Mouse (Mus musculus) granulocyte monocyte progenitor cell, adult 5-6 weeks (primary cell): ENCODE measurements at regions not wholly inside any gene's neighbourhood (a gene's known extent, or its start where the extent isn't known, plus 50 kb on each side); places are given as distances from the start of the nearest gene placed in this dataset.

Source experiments
- ATAC-seq: replicated peaks from 2 replicates; pipeline ENCODE4 v1.8.0; 2016; ENCODE audit warnings: mild to moderate bottlenecking, moderate TSS enrichment, inconsistent platforms; ENCODE audit not compliant: poor library complexity, severe bottlenecking

GRCm38 (mm10) chr3:41241856-41242552 is 159.2 kb upstream of the Pgrmc2 start:
- ATAC-seq = no peak

GRCm38 (mm10) chr3:41239801-41240200 is 157.0 kb upstream of the Pgrmc2 start:
- ATAC-seq = no peak

DNA sequence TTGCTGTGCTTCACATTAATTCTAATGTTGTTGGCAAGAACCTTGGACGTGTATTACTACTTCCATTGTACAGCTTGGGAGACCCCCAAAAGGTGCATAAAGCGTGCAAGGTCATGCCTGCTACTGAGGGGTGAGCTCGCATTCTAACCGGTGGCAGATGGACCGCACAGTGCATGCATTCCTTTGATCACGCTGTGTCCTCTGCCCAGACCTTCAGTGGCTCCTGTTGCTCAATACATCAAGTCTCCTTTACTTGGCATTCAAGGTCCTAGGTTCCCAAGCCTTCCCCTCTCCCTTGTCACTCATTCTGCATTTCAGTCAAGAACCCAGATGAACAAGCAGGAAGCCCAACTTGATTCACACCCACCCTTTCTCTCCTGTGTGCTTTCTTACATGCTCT is 156.4 kb upstream of the Pgrmc2 start:
- ATAC-seq = no peak

- no peak for ATAC-seq
Measured at GRCm38 (mm10) chr3:41238046-41238445, 155.2 kb upstream of the Pgrmc2 start.

DNA sequence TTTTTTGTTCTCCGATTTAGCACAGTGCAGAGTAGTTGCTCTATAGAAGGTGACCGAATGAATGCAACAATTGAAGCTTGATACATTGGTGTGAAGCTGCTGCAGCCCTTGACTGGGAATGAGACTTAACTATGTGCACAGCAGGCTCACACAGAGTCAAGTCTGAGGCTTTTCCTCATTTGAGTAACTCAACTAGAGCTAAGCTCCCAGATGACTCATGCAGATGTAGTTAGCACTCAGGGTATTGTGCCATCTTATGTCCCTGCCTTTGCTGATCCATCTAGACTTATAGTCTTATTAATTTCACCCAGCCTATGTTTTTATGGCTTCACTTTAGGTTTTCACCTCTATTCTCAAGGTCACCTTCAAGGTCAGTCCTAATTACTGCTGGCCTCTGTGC is 152.8 kb upstream of the Pgrmc2 start:
- peak; percentile 54 for ATAC-seq

GRCm38 (mm10) chr3:41234994-41235393 is 152.1 kb upstream of the Pgrmc2 start:
- ATAC-seq = peak; percentile 69

DNA sequence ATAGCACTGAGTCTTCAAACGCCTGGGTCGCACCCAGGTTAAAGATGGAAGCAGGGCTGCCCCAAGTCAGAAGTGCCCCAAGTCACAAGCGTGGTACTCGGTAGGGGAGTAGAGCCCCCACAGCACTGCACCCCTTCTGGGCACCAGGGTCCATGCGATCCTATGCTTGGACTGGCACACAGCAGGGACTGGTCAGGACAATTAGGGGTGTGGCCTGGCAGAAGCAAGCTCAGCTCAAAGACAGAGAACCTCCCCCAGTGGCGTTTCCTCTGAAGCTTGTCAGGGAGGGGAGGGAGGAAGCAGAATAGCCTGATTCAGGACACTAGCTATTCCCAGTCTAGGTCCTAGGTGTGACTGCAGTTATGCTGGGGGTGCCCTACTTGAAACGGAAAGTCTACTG is 151.3 kb upstream of the Pgrmc2 start:
- ATAC-seq = no peak; the same call in 1 of the 2 replicates

DNA sequence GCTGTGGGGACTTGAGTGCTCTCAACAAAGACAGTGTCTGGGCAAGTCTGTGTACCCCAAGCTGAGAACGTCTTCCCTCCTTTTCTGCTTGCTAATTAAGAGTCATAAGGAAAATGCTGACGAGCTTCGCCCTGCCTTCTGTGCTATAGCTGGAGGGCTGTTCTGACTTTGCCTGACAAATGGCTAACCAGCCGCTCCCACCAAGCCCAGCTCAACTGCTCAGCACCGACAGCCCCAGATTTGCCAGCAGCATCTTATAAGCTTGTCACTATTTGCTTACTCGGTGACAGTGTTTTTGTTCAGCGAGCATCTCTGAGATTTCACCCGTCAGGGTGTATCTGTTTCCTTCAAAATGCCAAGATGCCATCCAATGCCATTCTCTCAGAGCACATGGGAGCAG is 150.6 kb upstream of the Pgrmc2 start:
- ATAC-seq = no peak

DNA sequence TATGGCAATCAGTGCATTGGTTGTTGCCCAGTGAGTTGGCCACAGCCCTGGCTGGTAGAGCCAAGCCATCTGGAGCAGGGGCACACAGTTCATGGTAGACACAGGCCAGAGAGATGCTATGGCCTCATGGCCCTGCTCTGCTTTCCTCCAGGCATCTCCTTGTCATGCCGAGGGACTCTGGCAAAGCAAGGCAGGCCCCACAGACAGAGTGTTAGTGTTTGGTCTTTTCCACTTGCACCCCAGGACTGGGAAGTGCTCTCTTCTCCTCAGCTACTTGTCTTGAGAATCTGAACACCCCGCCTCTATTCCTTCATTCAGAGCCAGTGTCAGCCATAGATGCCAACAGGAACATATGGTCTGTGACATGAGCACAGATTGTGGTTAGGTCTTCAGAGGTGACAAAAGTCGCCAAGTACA is 148.1 kb upstream of the Pgrmc2 start:
- no peak for ATAC-seq

GRCm38 (mm10) chr3:41229493-41229892 is 146.6 kb upstream of the Pgrmc2 start:
- peak; percentile 82 for ATAC-seq

DNA sequence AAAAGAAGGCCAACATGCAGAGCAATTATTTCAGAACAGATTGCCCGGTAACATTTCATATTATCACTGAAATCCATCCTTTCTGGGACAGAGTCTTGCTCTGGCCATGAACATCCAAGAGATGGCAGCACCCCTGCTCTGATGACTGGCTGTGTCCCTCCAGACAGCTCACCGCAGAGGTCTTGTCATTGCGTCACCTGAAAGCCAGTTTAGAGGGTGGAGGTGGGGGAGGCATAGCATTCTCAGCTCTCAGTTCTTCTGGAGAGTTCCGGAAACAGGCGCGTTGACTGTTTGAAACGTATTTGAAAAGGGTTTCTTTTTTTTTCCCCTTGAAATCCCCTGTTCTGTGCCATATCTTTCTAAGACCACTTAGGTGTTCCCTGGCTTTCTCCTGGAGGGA is 145.7 kb upstream of the Pgrmc2 start:
- peak; percentile 97 for ATAC-seq

DNA sequence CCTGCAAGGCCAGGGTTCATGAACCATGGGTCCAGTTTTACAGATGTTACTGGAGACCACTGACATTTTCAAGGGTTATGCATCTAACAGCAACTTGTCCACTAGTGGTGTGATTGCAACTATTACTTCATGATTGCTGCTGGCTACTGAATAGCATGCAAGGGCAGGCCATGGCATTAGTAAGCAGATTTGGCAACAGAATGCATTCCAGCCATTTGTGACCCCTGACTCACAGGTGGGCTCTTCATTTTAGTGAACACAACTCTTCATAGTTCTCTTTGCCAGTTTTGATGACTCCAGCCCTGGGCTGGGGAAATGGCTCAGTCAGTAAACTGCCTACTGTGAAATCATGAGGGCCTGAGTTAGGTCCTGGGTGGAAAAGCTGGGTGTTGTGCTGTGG is 137.9 kb upstream of the Pgrmc2 start:
- ATAC-seq = no peak

DNA sequence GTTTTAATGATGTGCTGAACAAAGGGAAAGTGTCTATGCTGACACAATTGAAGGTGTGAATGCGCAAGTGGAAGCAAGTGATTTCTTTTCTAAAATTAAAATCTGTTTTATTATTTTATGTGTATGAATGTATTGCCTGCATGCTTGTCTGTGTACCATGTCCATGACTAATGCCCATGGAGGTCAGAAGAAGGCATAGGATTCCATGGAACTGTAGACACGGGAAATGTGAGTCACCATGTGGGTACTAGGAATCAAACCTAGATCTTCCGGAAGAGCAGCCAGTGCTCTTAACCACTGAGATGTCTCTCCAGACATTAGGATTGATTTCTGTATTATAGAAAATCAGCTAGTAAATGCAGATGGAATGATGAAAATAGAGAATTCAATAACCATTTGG is 134.9 kb upstream of the Pgrmc2 start:
- no peak for ATAC-seq

DNA sequence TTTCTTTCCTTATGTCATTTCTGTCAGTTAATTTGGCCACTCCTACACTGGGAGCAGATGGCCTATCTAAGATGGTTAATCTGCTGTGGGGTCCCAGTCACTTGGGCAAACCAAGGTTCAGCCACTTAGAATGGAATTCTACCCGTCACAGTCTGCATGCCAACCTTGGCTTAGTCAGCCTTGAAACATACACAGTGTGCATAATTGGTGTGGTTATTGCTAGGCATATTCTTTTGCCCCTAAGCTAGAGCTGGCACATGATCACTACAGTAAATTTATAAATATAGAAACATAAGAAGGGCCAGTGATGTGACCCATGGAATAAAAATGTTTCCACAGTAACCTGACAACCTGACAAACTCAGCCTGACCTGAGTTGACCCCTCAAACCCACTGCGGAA is 130.7 kb upstream of the Pgrmc2 start:
- ATAC-seq = no peak

DNA sequence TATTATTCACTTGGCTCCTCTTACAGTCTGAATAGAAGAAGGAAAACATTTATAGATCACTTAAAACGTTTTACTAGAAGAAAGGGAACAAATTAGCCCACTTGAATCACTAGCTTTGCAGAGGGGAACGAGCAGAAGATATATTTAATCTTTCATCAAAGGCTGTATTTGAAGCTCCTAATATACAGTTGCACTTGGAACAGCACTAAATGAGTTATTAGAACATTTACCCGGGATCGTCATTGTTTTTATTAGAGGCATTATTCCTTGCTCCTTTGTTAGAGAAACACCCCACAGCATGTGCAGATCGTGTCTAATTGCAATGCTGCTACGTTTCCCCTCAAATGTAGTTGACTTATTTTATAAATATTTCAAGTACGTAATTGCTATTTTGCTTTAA is 127.5 kb upstream of the Pgrmc2 start:
- no peak for ATAC-seq

- ATAC-seq = no peak
Measured at GRCm38 (mm10) chr3:41202895-41203294, 120.0 kb upstream of the Pgrmc2 start.

GRCm38 (mm10) chr3:41201782-41202181 is 118.9 kb upstream of the Pgrmc2 start:
- peak; percentile 79 for ATAC-seq

DNA sequence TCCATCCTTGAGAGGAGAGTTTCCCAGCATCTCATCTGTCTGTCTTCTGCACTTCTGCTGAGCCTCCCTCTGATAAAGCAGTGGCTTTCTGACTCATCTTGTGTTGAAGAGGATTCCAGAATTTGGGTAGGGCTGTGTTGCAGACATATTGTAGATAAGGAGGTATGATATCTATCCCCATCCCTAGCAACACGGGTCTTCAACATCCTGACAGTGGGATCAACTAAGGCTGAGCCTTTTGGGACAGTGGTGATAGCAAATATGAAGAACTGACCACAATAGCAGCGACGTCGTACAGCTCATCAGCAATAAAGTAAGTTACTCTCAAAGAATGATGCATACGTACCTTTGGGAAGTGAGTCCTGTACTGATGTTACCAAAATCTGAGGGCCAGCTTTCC is 117.2 kb upstream of the Pgrmc2 start:
- ATAC-seq = no peak

DNA sequence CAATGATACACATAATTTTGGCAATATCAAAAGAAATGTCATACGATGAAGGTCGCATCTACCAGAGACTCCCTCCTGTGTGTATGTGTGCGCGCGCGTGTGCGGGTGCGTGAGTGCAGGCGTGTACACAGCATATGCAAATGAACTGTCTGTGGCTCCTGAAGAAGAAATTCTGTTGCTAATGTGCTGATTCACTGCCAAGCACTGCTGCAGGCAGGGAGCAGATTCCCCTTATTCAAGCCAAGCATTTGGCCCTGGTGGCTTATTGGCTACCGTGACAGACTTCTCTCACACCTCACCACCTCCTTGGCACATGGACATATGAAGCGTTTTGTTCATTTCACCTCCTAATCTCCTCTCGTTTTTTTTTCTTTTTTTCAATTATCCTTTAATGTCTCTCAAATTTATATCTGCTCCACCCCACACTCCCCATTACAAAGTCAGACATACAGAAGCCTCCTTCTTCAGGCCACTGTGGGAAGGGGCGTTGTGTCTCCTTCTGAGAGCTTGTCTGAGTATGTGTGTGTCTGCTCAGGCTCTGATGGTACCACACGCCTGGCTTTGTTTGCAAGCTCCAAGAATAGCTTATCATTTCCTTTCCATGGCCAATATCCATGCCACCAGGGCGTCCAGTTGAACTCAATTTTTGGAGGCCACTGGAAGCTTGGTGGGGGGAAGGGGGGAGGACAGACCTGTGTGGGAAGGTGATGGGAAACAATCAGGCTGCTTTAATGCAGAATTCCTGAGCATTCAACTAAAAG is 115.5 kb upstream of the Pgrmc2 start:
- no peak for ATAC-seq

GRCm38 (mm10) chr3:41195113-41195975 is 112.5 kb upstream of the Pgrmc2 start:
- no peak for ATAC-seq
